Mouse (Mus musculus) ES-E14 (cell line): ENCODE results near the gene Hmcn1. TPM values are rescaled to one million over a fixed set of nuclear protein-coding genes. Genes with fewer than 3 reads are reported as not detected.
A peak's percentile ranks its signal among the peaks of the same experiment; 100 is the strongest.

Source experiments
- DNase-seq: peaks from one replicate; pipeline ENCODE4 v3.0.0-alpha.2; 2013; ENCODE audit warnings: low read depth, low spot score
- H3K27ac ChIP-seq: 2 replicates; pipeline ENCODE4 v1.5.1; 2012; ENCODE audit warnings: low read depth, mild to moderate bottlenecking, low read length, moderate library complexity, mixed read lengths; ENCODE audit not compliant: poor library complexity, insufficient read depth, severe bottlenecking
- H3K36me3 ChIP-seq: 2 replicates; pipeline ENCODE4 v1.6.1; 2012; ENCODE audit warnings: mild to moderate bottlenecking, low read length, moderate library complexity, mixed read lengths; ENCODE audit not compliant: control insufficient read depth, poor library complexity, insufficient read depth, severe bottlenecking
- H3K4me1 ChIP-seq, 2 experiments: fragments of 150-350 bp in 1 of 2; sonication (generic) in 1 of 2; 2 replicates each; pipeline ENCODE4 v1.6.1; 2012; ENCODE audit warnings: low read length in 2 of 2, mild to moderate bottlenecking in 1 of 2, mixed read lengths in 1 of 2; ENCODE audit not compliant: control insufficient read depth in 2 of 2, insufficient read depth in 2 of 2, poor library complexity in 1 of 2
- H3K4me3 ChIP-seq, 2 experiments: fragments of 150-350 bp in 1 of 2; sonication (generic) in 1 of 2; 2 replicates each; pipeline ENCODE4 v1.5.1; 2012; ENCODE audit warnings: low read length in 2 of 2, low read depth in 1 of 2, mild to moderate bottlenecking in 1 of 2, mixed read lengths in 1 of 2; ENCODE audit not compliant: insufficient read depth in 1 of 2, poor library complexity in 1 of 2, severe bottlenecking in 1 of 2
- H3K9ac ChIP-seq: 2 replicates; pipeline ENCODE4 v1.6.1; 2012; ENCODE audit warnings: low read depth, mild to moderate bottlenecking, low read length, mixed read lengths; ENCODE audit not compliant: poor library complexity, insufficient read depth, severe bottlenecking
- H3K9me3 ChIP-seq: fragments of 150-350 bp; sonication (generic); 2 replicates; pipeline ENCODE4 v1.6.1; 2012; ENCODE audit warnings: low read depth, mild to moderate bottlenecking, low read length; ENCODE audit not compliant: control insufficient read depth, insufficient read depth
- CHD2 ChIP-seq: IDR thresholded peaks from 2 replicates; pipeline ENCODE4 v1.6.1; 2014; ENCODE audit warnings: mild to moderate bottlenecking, low read depth, low read length, inconsistent platforms
- HCFC1 ChIP-seq: IDR thresholded peaks from 2 replicates; pipeline ENCODE4 v1.6.1; 2012; ENCODE audit warnings: low read length, inconsistent platforms, borderline replicate concordance; ENCODE audit not compliant: insufficient read depth
- MAFK ChIP-seq: IDR thresholded peaks from 2 replicates; pipeline ENCODE4 v1.6.1; 2014; ENCODE audit warnings: mild to moderate bottlenecking, low read depth, low read length, inconsistent platforms; ENCODE audit not compliant: insufficient read depth
- ZC3H11A ChIP-seq: IDR thresholded peaks from 2 replicates; pipeline ENCODE4 v1.6.1; 2012; ENCODE audit warnings: low read depth, mild to moderate bottlenecking, inconsistent platforms, low read length, borderline replicate concordance
- ZNF384 ChIP-seq: IDR thresholded peaks from 2 replicates; pipeline ENCODE4 v1.6.1; 2012; ENCODE audit warnings: low read depth, low read length, inconsistent platforms
- in situ Hi-C, 2 experiments: fragments of 600-800 bp; cut with MboI; formaldehyde crosslinking; loops; one replicate each; pipeline ENCODE4 v1.15.1; 2025; ENCODE audit warnings: low sequenced_read_pairs in 2 of 2, inconsistent platforms in 1 of 2; ENCODE audit not compliant: unreplicated experiment in 2 of 2
- total RNA-seq: library from RNA; depleted of rRNA; stranded (reverse); fragments of 300-350 nt; gene quantifications from 2 replicates; pipeline ENCODE4 v1.2.3, GENCODE M21; 2012

Gene Hmcn1
- total RNA-seq, 1 experiment = 1.5 TPM

- DNase-seq = no peak
- in situ Hi-C loops = no loop called here
Observed at GRCm38 (mm10) chr1:150816035-150816807, 177.0 kb downstream of the Hmcn1 start.

GRCm38 (mm10) chr1:150814917-150815316 is 178.3 kb downstream of the Hmcn1 start:
- Histone ChIP-seq H3K4me1 (no peaks in the 10 kb centered on the region), H3K36me3 (no peaks in the 10 kb centered on the region), H3K9me3 (no peaks in the 10 kb centered on the region), H3K4me3 (no peak overlapping the region), H3K9ac (no peak overlapping the region), H3K27ac (no peak overlapping the region)
- TF ChIP-seq ZNF384 = no peak
- in situ Hi-C loops = no loop called here
- DNase-seq = no peak

More at GRCm38 (mm10) chr1:150816035-150816807, 177.0 kb downstream of the Hmcn1 start:
- H3K27ac ChIP-seq = no peak overlapping the region
- no peaks in the 10 kb centered on the region for H3K9me3 ChIP-seq
- H3K9ac ChIP-seq = no peak overlapping the region
- no peaks in the 10 kb centered on the region for H3K4me1 ChIP-seq
- H3K36me3 ChIP-seq = no peaks in the 10 kb centered on the region
- TF ChIP-seq ZNF384 = no peak
- TF ChIP-seq MAFK = no peak
- no peak for TF ChIP-seq ZC3H11A
- no peak for TF ChIP-seq CHD2
- no peak for TF ChIP-seq HCFC1
- H3K4me3 ChIP-seq = no peak overlapping the region

GRCm38 (mm10) chr1:150813381-150813780 is 179.9 kb downstream of the Hmcn1 start:
- Histone ChIP-seq H3K4me3 (no peak overlapping the region), H3K9me3 (no peaks in the 10 kb centered on the region), H3K9ac (no peak overlapping the region), H3K36me3 (no peaks in the 10 kb centered on the region), H3K27ac (no peak overlapping the region), H3K4me1 (no peaks in the 10 kb centered on the region)
- in situ Hi-C loops = no loop called here
- TF ChIP-seq ZC3H11A = no peak
- TF ChIP-seq CHD2 = no peak
- TF ChIP-seq ZNF384 = no peak
- TF ChIP-seq HCFC1 = no peak
- TF ChIP-seq MAFK = no peak
- DNase-seq = no peak

GRCm38 (mm10) chr1:150806864-150807263 is 186.4 kb downstream of the Hmcn1 start:
- H3K4me1 ChIP-seq = peaks cover 0 to 3% of the 10 kb centered on the region in 2 experiments; a peak in 1 of 4 replicates
- no peaks in the 10 kb centered on the region for H3K36me3 ChIP-seq
- H3K9me3 ChIP-seq = no peaks in the 10 kb centered on the region
- DNase-seq = no peak
- no peak for TF ChIP-seq ZC3H11A
- TF ChIP-seq MAFK = no peak
- TF ChIP-seq CHD2 = no peak
- TF ChIP-seq HCFC1 = no peak
- TF ChIP-seq ZNF384 = no peak
- no peak overlapping the region for H3K9ac ChIP-seq
- no peak overlapping the region for H3K27ac ChIP-seq
- H3K4me3 ChIP-seq = no peak overlapping the region
- in situ Hi-C loops = no loop called here

- Histone ChIP-seq H3K4me3 (no peak overlapping the region), H3K4me1 (peaks cover 0 to 3% of the 10 kb centered on the region in 2 experiments; a peak in 1 of 4 replicates), H3K9me3 (no peaks in the 10 kb centered on the region), H3K27ac (no peak overlapping the region), H3K9ac (no peak overlapping the region), H3K36me3 (no peaks in the 10 kb centered on the region)
- in situ Hi-C loops = no loop called here
- peak; percentile 20 for DNase-seq
- TF ChIP-seq ZNF384 (no peak), CHD2 (no peak), HCFC1 (no peak), ZC3H11A (no peak), MAFK (no peak)
Observed at GRCm38 (mm10) chr1:150805466-150805865, 187.8 kb downstream of the Hmcn1 start.
